Mouse (Mus musculus) myocyte (in vitro differentiated cells): ENCODE results near the gene Asf1a.

Experiments used
- CEBPB ChIP-seq: IDR thresholded peaks from 2 replicates; pipeline ENCODE4 v1.6.1; 2011; ENCODE audit warnings: mild to moderate bottlenecking, moderate library complexity; ENCODE audit not compliant: poor library complexity, insufficient read depth, severe bottlenecking
- E2F4 ChIP-seq: IDR thresholded peaks from one replicate; pipeline ENCODE4 v1.6.1; 2011; ENCODE audit warnings: mild to moderate bottlenecking, control low read depth, moderate library complexity; ENCODE audit not compliant: insufficient read depth
- MAX ChIP-seq: IDR thresholded peaks from one replicate; pipeline ENCODE4 v1.6.1; 2011; ENCODE audit warnings: low read depth, mild to moderate bottlenecking, control low read depth
- MYOD1 ChIP-seq, 3 experiments: IDR thresholded peaks; one replicate each; pipeline ENCODE4 v1.6.1; 2011; ENCODE audit warnings: control low read depth in 2 of 3, low read depth in 2 of 3, mild to moderate bottlenecking in 2 of 3, moderate library complexity in 1 of 3; ENCODE audit not compliant: insufficient read length in 2 of 3, control insufficient read depth in 1 of 3
- MYOG ChIP-seq, 3 experiments: IDR thresholded peaks; one replicate each; pipeline ENCODE4 v1.6.1; 2011; ENCODE audit warnings: control low read depth in 2 of 3, low read depth in 2 of 3, mild to moderate bottlenecking in 2 of 3; ENCODE audit not compliant: insufficient read length in 2 of 3, control insufficient read depth in 1 of 3, insufficient read depth in 1 of 3
- POLR2A ChIP-seq: IDR thresholded peaks from one replicate; pipeline ENCODE4 v1.6.1; 2011; ENCODE audit warnings: low read depth, mild to moderate bottlenecking, control low read depth, moderate library complexity; ENCODE audit not compliant: insufficient read length
- POLR2AphosphoS2 ChIP-seq: IDR thresholded peaks from one replicate; pipeline ENCODE4 v1.6.1; 2011; ENCODE audit warnings: low read depth, control low read depth; ENCODE audit not compliant: insufficient read length
- SRF ChIP-seq: IDR thresholded peaks from one replicate; pipeline ENCODE4 v1.6.1; 2011; ENCODE audit warnings: low read depth; ENCODE audit not compliant: control insufficient read depth, insufficient read length
- TCF12 ChIP-seq: IDR thresholded peaks from one replicate; pipeline ENCODE4 v1.6.1; 2011; ENCODE audit warnings: mild to moderate bottlenecking, control low read depth; ENCODE audit not compliant: poor library complexity, insufficient read depth, severe bottlenecking
- TCF3 ChIP-seq: IDR thresholded peaks from one replicate; pipeline ENCODE4 v1.6.1; 2011; ENCODE audit warnings: low read depth, control low read depth; ENCODE audit not compliant: insufficient read length
- USF1 ChIP-seq: IDR thresholded peaks from one replicate; pipeline ENCODE4 v1.6.1; 2011; ENCODE audit warnings: low read depth, mild to moderate bottlenecking, control low read depth, moderate library complexity

- TF ChIP-seq POLR2A (no peak), TCF3 (no peak), POLR2AphosphoS2 (no peak), CEBPB (no peak), SRF (no peak), USF1 (no peak), TCF12 (no peak), MAX (no peak), MYOG (IDR thresholded peaks at IDR 0.05; ENCODE audit: control insufficient read depth in 1 of 3, insufficient read depth in 1 of 3, insufficient read length in 2 of 3, low read depth in 2 of 3) (no peak), E2F4 (no peak), MYOD1 (IDR thresholded peaks at IDR 0.05; ENCODE audit: control insufficient read depth in 1 of 3, insufficient read length in 2 of 3, low read depth in 2 of 3) (no peak)
These were observed 15.6 kb downstream of the Asf1a start for GRCm38 (mm10) chr10:53612172-53612571.
